Mouse (Mus musculus) MEL (cell line): ENCODE data around the gene Cobll1. TPM values are rescaled to one million over a fixed set of nuclear protein-coding genes. Genes with fewer than 3 reads are reported as not detected.

Source experiments
- DNase-seq: peaks from one replicate; pipeline ENCODE4 v3.0.0; 2011; ENCODE audit warnings: low read depth, low spot score
- H3K27ac ChIP-seq: 2 replicates; pipeline ENCODE4 v1.5.1; 2012; ENCODE audit warnings: low read depth, mild to moderate bottlenecking, control low read depth, low read length, moderate library complexity; ENCODE audit not compliant: control insufficient read depth
- H3K27me3 ChIP-seq, 2 experiments: fragments of 150-350 bp in 1 of 2; sonication (generic) in 1 of 2; 2 replicates each; pipeline ENCODE4 v1.6.1; 2012; ENCODE audit warnings: low read length in 2 of 2, mild to moderate bottlenecking in 2 of 2, improper control_type of control experiment in 1 of 2, moderate library complexity in 1 of 2; ENCODE audit not compliant: insufficient read depth in 2 of 2, control insufficient read depth in 1 of 2
- H3K36me3 ChIP-seq, 2 experiments: 2 replicates each; pipeline ENCODE4 v1.6.1; 2012 to 2014; ENCODE audit warnings: low read length in 2 of 2, improper control_type of control experiment in 1 of 2, inconsistent platforms in 1 of 2, mild to moderate bottlenecking in 1 of 2; ENCODE audit not compliant: insufficient read depth in 2 of 2, control insufficient read depth in 1 of 2
- H3K4me1 ChIP-seq, 2 experiments: fragments of 150-350 bp in 1 of 2; sonication (generic) in 1 of 2; 2 replicates each; pipeline ENCODE4 v1.6.1; 2012; ENCODE audit warnings: low read length in 2 of 2, improper control_type of control experiment in 1 of 2, mild to moderate bottlenecking in 1 of 2; ENCODE audit not compliant: insufficient read depth in 2 of 2, control insufficient read depth in 1 of 2
- H3K4me3 ChIP-seq, 2 experiments: fragments of 150-350 bp in 1 of 2; sonication (generic) in 1 of 2; 2 replicates each; pipeline ENCODE4 v1.5.1; 2012; ENCODE audit warnings: low read depth in 2 of 2, low read length in 2 of 2, mild to moderate bottlenecking in 2 of 2, moderate library complexity in 2 of 2, control low read depth in 1 of 2, improper control_type of control experiment in 1 of 2; ENCODE audit not compliant: control insufficient read depth in 1 of 2, insufficient read depth in 1 of 2
- H3K79me2 ChIP-seq: 2 replicates; pipeline ENCODE4 v1.6.1; 2012; ENCODE audit warnings: mild to moderate bottlenecking, low read length, moderate library complexity; ENCODE audit not compliant: control insufficient read depth, poor library complexity, insufficient read depth
- H3K9ac ChIP-seq: 2 replicates; pipeline ENCODE4 v1.6.1; 2012; ENCODE audit warnings: low read depth, mild to moderate bottlenecking, control low read depth, low read length, moderate library complexity; ENCODE audit not compliant: control insufficient read depth, poor library complexity, severe bottlenecking
- H3K9me3 ChIP-seq: fragments of 150-350 bp; sonication (generic); replicated peaks from 2 replicates; pipeline ENCODE4 v1.6.1; 2012; ENCODE audit warnings: mild to moderate bottlenecking, low read length, improper control_type of control experiment, moderate library complexity; ENCODE audit not compliant: insufficient read depth
- CHD1 ChIP-seq: IDR thresholded peaks from 2 replicates; pipeline ENCODE4 v1.6.1; 2012; ENCODE audit warnings: low read depth, mild to moderate bottlenecking, inconsistent platforms, low read length, improper control_type of control experiment
- CHD2 ChIP-seq: IDR thresholded peaks from 2 replicates; pipeline ENCODE4 v1.6.1; 2011; ENCODE audit warnings: low read length, improper control_type of control experiment
- ELF1 ChIP-seq: IDR thresholded peaks from 2 replicates; pipeline ENCODE4 v1.6.1; 2014; ENCODE audit warnings: low read depth, mild to moderate bottlenecking, inconsistent platforms, low read length, improper control_type of control experiment, moderate library complexity
- EP300 ChIP-seq, 2 experiments: IDR thresholded peaks; 2 replicates each; pipeline ENCODE4 v1.6.1; 2011; ENCODE audit warnings: improper control_type of control experiment in 2 of 2, low read length in 2 of 2, low read depth in 1 of 2, mild to moderate bottlenecking in 1 of 2
- JUND ChIP-seq: IDR thresholded peaks from 2 replicates; pipeline ENCODE4 v1.6.1; 2011; ENCODE audit warnings: low read depth, mild to moderate bottlenecking, improper control_type of control experiment, low read length
- KAT2A ChIP-seq: conservative IDR thresholded peaks from 2 replicates; pipeline ENCODE4 v1.6.1; 2012; ENCODE audit warnings: low read depth, low read length, improper control_type of control experiment, inconsistent platforms
- MAFK ChIP-seq: IDR thresholded peaks from 2 replicates; pipeline ENCODE4 v1.6.1; 2011; ENCODE audit warnings: low read depth, mild to moderate bottlenecking, low read length, improper control_type of control experiment, borderline replicate concordance
- MAX ChIP-seq: IDR thresholded peaks from 2 replicates; pipeline ENCODE4 v1.6.1; 2011; ENCODE audit warnings: low read length, improper control_type of control experiment
- MEF2A ChIP-seq: IDR thresholded peaks from 2 replicates; pipeline ENCODE4 v1.6.1; 2014; ENCODE audit warnings: low read depth, mild to moderate bottlenecking, inconsistent platforms, low read length, improper control_type of control experiment; ENCODE audit not compliant: poor library complexity, insufficient replicate concordance, severe bottlenecking; ENCODE audit errors: extremely low read depth
- MXI1 ChIP-seq: IDR thresholded peaks from 2 replicates; pipeline ENCODE4 v1.6.1; 2011; ENCODE audit warnings: mild to moderate bottlenecking, low read depth, low read length, improper control_type of control experiment
- NELFE ChIP-seq: IDR thresholded peaks from 2 replicates; pipeline ENCODE4 v1.6.1; 2011; ENCODE audit warnings: low read depth, low read length, improper control_type of control experiment
- POLR2A ChIP-seq, 2 experiments: IDR thresholded peaks; 2 replicates each; pipeline ENCODE4 v1.6.1; 2011 to 2012; ENCODE audit warnings: low read length in 2 of 2, mild to moderate bottlenecking in 2 of 2, control low read depth in 1 of 2, improper control_type of control experiment in 1 of 2, low read depth in 1 of 2, moderate library complexity in 1 of 2; ENCODE audit not compliant: control insufficient read depth in 1 of 2, insufficient read depth in 1 of 2, poor library complexity in 1 of 2
- POLR2AphosphoS5 ChIP-seq: IDR thresholded peaks from 2 replicates; pipeline ENCODE4 v1.6.1; 2012; ENCODE audit warnings: low read depth, borderline replicate concordance, mild to moderate bottlenecking, inconsistent platforms, low read length, moderate library complexity, mixed read lengths
- TAL1 ChIP-seq: IDR thresholded peaks from 2 replicates; pipeline ENCODE4 v1.6.1; 2012; ENCODE audit warnings: mild to moderate bottlenecking, inconsistent platforms, low read length, moderate library complexity, mixed read lengths
- UBTF ChIP-seq: IDR thresholded peaks from 2 replicates; pipeline ENCODE4 v1.6.1; 2012; ENCODE audit warnings: low read depth, mild to moderate bottlenecking, inconsistent platforms, low read length, improper control_type of control experiment, moderate library complexity, borderline replicate concordance; ENCODE audit not compliant: insufficient read depth
- polyA plus RNA-seq, 2 experiments: library from polyadenylated mRNA; stranded (reverse) in 1 of 2; unstranded in 1 of 2; fragments of >175 nt in 1 of 2; fragments of >200 nt in 1 of 2; gene quantifications; 2 replicates each; pipeline versions ENCODE4 v1.2.1 to v1.2.4; 2012; ENCODE audit warnings: low replicate concordance in 2 of 2, low read depth in 1 of 2; ENCODE audit not compliant: insufficient read length in 2 of 2, insufficient read depth in 1 of 2, missing spikeins in 1 of 2
- total RNA-seq: library from RNA; depleted of rRNA; stranded (reverse); fragments of 300-350 nt; gene quantifications from 2 replicates; pipeline ENCODE4 v1.2.3, GENCODE M21; 2012

The Cobll1 gene
- total and polyA plus RNA-seq, 3 experiments: not detected

GRCm38 (mm10) chr2:65139606-65140329 is 99.4 kb downstream of the Cobll1 start:
- H3K36me3 ChIP-seq: no peaks in the 10 kb centered on the region
- no peaks in the 10 kb centered on the region for H3K9me3 ChIP-seq
- no peak overlapping the region for H3K27ac ChIP-seq
- TF ChIP-seq ELF1 (no peak), KAT2A (no peak), POLR2AphosphoS5 (no peak)
- TF ChIP-seq, all 39 proteins: peak for 0
- H3K79me2 ChIP-seq: no peaks in the 10 kb centered on the region
- H3K9ac ChIP-seq: no peak overlapping the region
- H3K27me3 ChIP-seq: no peaks in the 10 kb centered on the region
- no peaks in the 10 kb centered on the region for H3K4me1 ChIP-seq
- DNase-seq: no peak
- no peak overlapping the region for H3K4me3 ChIP-seq

- Histone ChIP-seq H3K9ac (no peak overlapping the region), H3K27ac (no peak overlapping the region)
- no peak for DNase-seq
These were observed 100.2 kb downstream of the Cobll1 start for GRCm38 (mm10) chr2:65138992-65139391.

GRCm38 (mm10) chr2:65126141-65126783 is 112.9 kb downstream of the Cobll1 start:
- no peak for DNase-seq
- no peaks in the 10 kb centered on the region for H3K36me3 ChIP-seq
- H3K79me2 ChIP-seq: no peaks in the 10 kb centered on the region
- no peak overlapping the region for H3K4me3 ChIP-seq
- H3K9me3 ChIP-seq: no peaks in the 10 kb centered on the region
- no peak for TF ChIP-seq NELFE
- no peak for TF ChIP-seq MAX
- no peak for TF ChIP-seq EP300 (IDR thresholded peaks at IDR 0.05; ENCODE audit: low read depth in 1 of 2, low read length in 2 of 2)
- TF ChIP-seq POLR2AphosphoS5: no peak
- no peak for TF ChIP-seq MXI1
- TF ChIP-seq UBTF: no peak
- no peak for TF ChIP-seq POLR2A (IDR thresholded peaks at IDR 0.05; ENCODE audit: control insufficient read depth in 1 of 2, insufficient read depth in 1 of 2, low read depth in 1 of 2, low read length in 2 of 2, poor library complexity in 1 of 2)
- TF ChIP-seq JUND: no peak
- no peak for TF ChIP-seq MAFK
- TF ChIP-seq CHD2: no peak
- no peak for TF ChIP-seq MEF2A
- no peak for TF ChIP-seq TAL1
- H3K9ac ChIP-seq: no peak overlapping the region
- no peaks in the 10 kb centered on the region for H3K27me3 ChIP-seq
- no peak overlapping the region for H3K27ac ChIP-seq
- H3K4me1 ChIP-seq: no peaks in the 10 kb centered on the region

More at GRCm38 (mm10) chr2:65138992-65139391, 100.2 kb downstream of the Cobll1 start:
- H3K4me1 ChIP-seq: no peaks in the 10 kb centered on the region
- no peak for TF ChIP-seq CHD1
- no peak overlapping the region for H3K4me3 ChIP-seq
- no peaks in the 10 kb centered on the region for H3K36me3 ChIP-seq
- H3K79me2 ChIP-seq: no peaks in the 10 kb centered on the region
- no peaks in the 10 kb centered on the region for H3K27me3 ChIP-seq
- H3K9me3 ChIP-seq: no peaks in the 10 kb centered on the region
